Mouse (Mus musculus): Measurements from ENCODE around the gene Xxylt1. TPM values are rescaled to one million over a fixed set of nuclear protein-coding genes. Genes with fewer than 3 reads are reported as not detected.

The Xxylt1 gene
- polyA plus RNA-seq, 1 experiment from 2014 or later = 26.8 TPM

GRCm38 (mm10) chr16:31094036-31094435 lies 12.8 kb upstream of the Xxylt1 start:
- ATAC-seq (ENCODE audit: insufficient read depth) = no peak
- no peak for TF ChIP-seq CTCF (IDR thresholded peaks at IDR 0.05; ENCODE audit: low read depth)
- Histone ChIP-seq H3K4me1 (ENCODE audit: insufficient read depth) (no peaks in the 10 kb centered on the region), H3K36me3 (ENCODE audit: insufficient read depth) (peaks cover 27% of the 10 kb centered on the region; the same call in 1 of the 2 replicates), H3K27me3 (ENCODE audit: insufficient read depth, low read length) (no peaks in the 10 kb centered on the region), H3K27ac (ENCODE audit: low read depth) (no peak overlapping the region), H3K4me2 (no peak overlapping the region), H3K9ac (no peak overlapping the region), H3K9me3 (ENCODE audit: low read depth, low read length) (no peaks in the 10 kb centered on the region), H3K4me3 (ENCODE audit: low read depth, low read length) (no peak overlapping the region)
- DNase-seq = no peak
- WGBS = 79% methylated on average over 6 of the region's 6 CpGs

GRCm38 (mm10) chr16:31093186-31093585 lies 12.0 kb upstream of the Xxylt1 start:
- ATAC-seq (ENCODE audit: insufficient read depth) (no peak), DNase-seq (no peak)
- H3K4me2 ChIP-seq = no peak overlapping the region
- no peaks in the 10 kb centered on the region for H3K9me3 ChIP-seq (ENCODE audit: low read depth, low read length)
- WGBS = 45% methylated on average over 9 of the region's 9 CpGs
- no peaks in the 10 kb centered on the region for H3K27me3 ChIP-seq (ENCODE audit: insufficient read depth, low read length)
- H3K4me1 ChIP-seq (ENCODE audit: insufficient read depth) = no peaks in the 10 kb centered on the region
- no peak for TF ChIP-seq CTCF (IDR thresholded peaks at IDR 0.05; ENCODE audit: low read depth)
- H3K9ac ChIP-seq = no peak overlapping the region
- H3K27ac ChIP-seq (ENCODE audit: low read depth) = no peak overlapping the region
- peaks cover 27% of the 10 kb centered on the region; the same call in 1 of the 2 replicates for H3K36me3 ChIP-seq (ENCODE audit: insufficient read depth)
- H3K4me3 ChIP-seq (ENCODE audit: low read depth, low read length) = no peak overlapping the region

- DNase-seq (no peak), ATAC-seq (ENCODE audit: insufficient read depth) (no peak)
- WGBS = 58% methylated on average over 6 of the region's 6 CpGs
- Histone ChIP-seq H3K9ac (no peak overlapping the region), H3K9me3 (ENCODE audit: low read depth, low read length) (no peaks in the 10 kb centered on the region), H3K27me3 (ENCODE audit: insufficient read depth, low read length) (no peaks in the 10 kb centered on the region), H3K4me1 (ENCODE audit: insufficient read depth) (peaks cover 11% of the 10 kb centered on the region), H3K4me3 (ENCODE audit: low read depth, low read length) (no peak overlapping the region), H3K4me2 (peak overlapping the region; percentile 97), H3K27ac (ENCODE audit: low read depth) (no peak overlapping the region), H3K36me3 (ENCODE audit: insufficient read depth) (0 out of 2 replicates have a peak, but pooled peaks cover 6% of the 10 kb centered on the region)
- TF ChIP-seq CTCF (IDR thresholded peaks at IDR 0.05; ENCODE audit: low read depth) = no peak
These were observed 659 bp upstream of the Xxylt1 start for GRCm38 (mm10) chr16:31081891-31082290.

- Histone ChIP-seq H3K4me2 (peak overlapping the region; percentile 97), H3K27ac (ENCODE audit: low read depth) (peak overlapping the region; percentile 88), H3K36me3 (ENCODE audit: insufficient read depth) (peaks cover 9% of the 10 kb centered on the region; the same call in 1 of the 2 replicates), H3K9ac (peak overlapping the region; percentile 71), H3K4me1 (ENCODE audit: insufficient read depth) (peaks cover 11% of the 10 kb centered on the region), H3K4me3 (ENCODE audit: low read depth, low read length) (peak overlapping the region; percentile 75), H3K9me3 (ENCODE audit: low read depth, low read length) (no peaks in the 10 kb centered on the region), H3K27me3 (ENCODE audit: insufficient read depth, low read length) (no peaks in the 10 kb centered on the region)
- peak; percentile 85 for DNase-seq
- under 1% methylated on average over 36 of the region's 36 CpGs for WGBS
- TF ChIP-seq CTCF (IDR thresholded peaks at IDR 0.05; ENCODE audit: low read depth) = no peak
- peak; percentile 75 for ATAC-seq (ENCODE audit: insufficient read depth)
These were observed 620 bp downstream of the Xxylt1 start for GRCm38 (mm10) chr16:31080573-31081051.

GRCm38 (mm10) chr16:31077396-31077795 lies 3.8 kb downstream of the Xxylt1 start:
- DNase-seq = no peak
- peaks cover 9% of the 10 kb centered on the region; the same call in 1 of the 2 replicates for H3K36me3 ChIP-seq (ENCODE audit: insufficient read depth)
- 92% methylated on average over 5 of the region's 5 CpGs for WGBS

GRCm38 (mm10) chr16:31076436-31076835 lies 4.8 kb downstream of the Xxylt1 start:
- Histone ChIP-seq H3K9me3 (ENCODE audit: low read depth, low read length) (no peaks in the 10 kb centered on the region), H3K4me1 (ENCODE audit: insufficient read depth) (peaks cover 8% of the 10 kb centered on the region), H3K9ac (no peak overlapping the region), H3K36me3 (ENCODE audit: insufficient read depth) (peaks cover 9% of the 10 kb centered on the region; the same call in 1 of the 2 replicates), H3K27me3 (ENCODE audit: insufficient read depth, low read length) (no peaks in the 10 kb centered on the region), H3K4me3 (ENCODE audit: low read depth, low read length) (no peak overlapping the region), H3K4me2 (no peak overlapping the region), H3K27ac (ENCODE audit: low read depth) (no peak overlapping the region)
- no peak for TF ChIP-seq CTCF (IDR thresholded peaks at IDR 0.05; ENCODE audit: low read depth)
- ATAC-seq (ENCODE audit: insufficient read depth) (no peak), DNase-seq (no peak)
- WGBS = 75% methylated on average over 8 of the region's 8 CpGs

More at GRCm38 (mm10) chr16:31077396-31077795, 3.8 kb downstream of the Xxylt1 start:
- H3K4me2 ChIP-seq = no peak overlapping the region
- no peak for TF ChIP-seq CTCF (IDR thresholded peaks at IDR 0.05; ENCODE audit: low read depth)
- H3K4me1 ChIP-seq (ENCODE audit: insufficient read depth) = peaks cover 11% of the 10 kb centered on the region
- H3K27me3 ChIP-seq (ENCODE audit: insufficient read depth, low read length) = no peaks in the 10 kb centered on the region
- H3K9me3 ChIP-seq (ENCODE audit: low read depth, low read length) = no peaks in the 10 kb centered on the region
- no peak for ATAC-seq (ENCODE audit: insufficient read depth)
- no peak overlapping the region for H3K9ac ChIP-seq
- no peak overlapping the region for H3K4me3 ChIP-seq (ENCODE audit: low read depth, low read length)
- no peak overlapping the region for H3K27ac ChIP-seq (ENCODE audit: low read depth)

GRCm38 (mm10) chr16:31074324-31074908 lies 6.8 kb downstream of the Xxylt1 start:
- H3K4me3 ChIP-seq (ENCODE audit: low read depth, low read length) = no peak overlapping the region

More at GRCm38 (mm10) chr16:31074324-31074908, 6.8 kb downstream of the Xxylt1 start:
- Histone ChIP-seq H3K4me2 (no peak overlapping the region), H3K9me3 (ENCODE audit: low read depth, low read length) (no peaks in the 10 kb centered on the region), H3K27me3 (ENCODE audit: insufficient read depth, low read length) (no peaks in the 10 kb centered on the region), H3K27ac (ENCODE audit: low read depth) (no peak overlapping the region), H3K4me1 (ENCODE audit: insufficient read depth) (no peaks in the 10 kb centered on the region), H3K9ac (no peak overlapping the region), H3K36me3 (ENCODE audit: insufficient read depth) (peaks cover 9% of the 10 kb centered on the region; the same call in 1 of the 2 replicates)
- TF ChIP-seq CTCF (IDR thresholded peaks at IDR 0.05; ENCODE audit: low read depth) = no peak
- WGBS = 85% methylated on average over 3 of the region's 3 CpGs
- no peak for DNase-seq
- no peak for ATAC-seq (ENCODE audit: insufficient read depth)

Data from lung, embryonic 14.5 days (tissue).